In the genomic region with DNA sequence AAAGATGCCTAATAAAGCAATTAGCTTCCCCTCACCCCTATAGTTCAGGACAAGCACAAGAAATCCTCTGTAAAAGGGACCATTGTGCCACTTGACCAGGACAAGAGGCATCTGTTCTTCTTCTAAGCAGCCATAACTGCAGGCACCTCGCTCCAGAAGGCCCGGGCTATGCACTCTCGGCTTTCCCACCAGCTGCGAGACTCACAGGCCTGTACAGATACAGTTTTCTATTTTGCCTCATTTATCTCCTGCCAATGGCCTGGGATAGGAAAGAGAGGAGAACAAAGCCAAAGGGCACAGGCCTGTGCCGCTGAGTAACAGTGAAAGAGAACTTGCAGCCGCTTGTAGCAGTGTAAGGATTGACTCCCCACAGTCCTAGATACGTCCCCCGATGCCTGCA, we compare ENCODE assay signal across 20 mouse cellular contexts. TPM values are rescaled to one million over a fixed set of nuclear protein-coding genes. Genes with fewer than 3 reads are reported as not detected.
DNase-seq lines count a peak whose midpoint lies in the region; ATAC-seq and TF ChIP-seq lines count a peak whose summit lies in the region.
"Had no signal": no experiment of that assay in that cellular context is flagged by ENCODE, and none has a peak within 500 bp of the region (broad histone marks: within the 10 kb centered on the region; RNA-seq: fewer than 3 reads in every experiment).

No protein-coding gene starts in this region.

- H3K4me1 ChIP-seq in lung, postnatal 0 days (ENCODE audit: insufficient read depth, low read depth, low read length), result no peaks in the 10 kb centered on the region
- H3K4me1 ChIP-seq: embryonic facial prominence, embryonic 15.5 days; forebrain, embryonic 13.5 days; limb, embryonic 10.5 days; liver, embryonic 15.5 days had no signal

- H3K27ac ChIP-seq in lung, postnatal 0 days (ENCODE audit: low read length), result no peak overlapping the region
- H3K27ac ChIP-seq: embryonic facial prominence, embryonic 15.5 days; forebrain, embryonic 13.5 days; limb, embryonic 10.5 days; liver, embryonic 15.5 days; midbrain, embryonic 10.5 days had no signal

- peak; percentile 74 for ATAC-seq in lung, postnatal 0 days
- ATAC-seq: forebrain, embryonic 13.5 days had no signal

- peak; percentile 88 for DNase-seq in heart, adult 11 months
- no peak for DNase-seq in heart, postnatal 4 days
- DNase-seq in retina, postnatal 1 day, result peak; percentile 28
- no peak for DNase-seq in retina, embryonic 14.5 days (ENCODE audit: low spot score)
- peak; percentile 60 for DNase-seq in lung, postnatal 0 days (ENCODE audit: low spot score)
- DNase-seq in left cerebral cortex, postnatal 10 days (ENCODE audit: extremely low spot score in 1 of 2, low spot score in 2 of 2), result no peak
- no peak for DNase-seq in kidney, postnatal 4 days
- DNase-seq in adrenal gland, adult 2 months, result no peak
- DNase-seq: adrenal gland, postnatal 10 days; B cell, adult 2 months; cerebellum, postnatal 14 days; gastrocnemius, postnatal 10 days; heart, postnatal 36 days; spleen, adult 18-20 months had no signal

- H3K27me3 ChIP-seq in lung, postnatal 0 days (replicated peaks; ENCODE audit: insufficient read depth, low read length), result no peaks in the 10 kb centered on the region
- H3K27me3 ChIP-seq: embryonic facial prominence, embryonic 15.5 days; forebrain, embryonic 13.5 days; liver, embryonic 15.5 days had no signal

- no peak overlapping the region for H3K4me2 ChIP-seq in lung, postnatal 0 days (replicated peaks; ENCODE audit: low read depth, low read length)
- H3K4me2 ChIP-seq: embryonic facial prominence, embryonic 15.5 days; forebrain, embryonic 13.5 days; heart, embryonic 11.5 days; liver, embryonic 15.5 days had no signal

- H3K36me3 ChIP-seq in lung, postnatal 0 days (ENCODE audit: insufficient read depth, low read length), result no peaks in the 10 kb centered on the region
- H3K36me3 ChIP-seq: embryonic facial prominence, embryonic 15.5 days; limb, embryonic 10.5 days; liver, embryonic 15.5 days; midbrain, embryonic 10.5 days had no signal

- no peaks in the 10 kb centered on the region for H3K9me3 ChIP-seq in lung, postnatal 0 days (ENCODE audit: low read length)
- H3K9me3 ChIP-seq: embryonic facial prominence, embryonic 15.5 days; forebrain, embryonic 13.5 days; limb, embryonic 10.5 days; liver, embryonic 15.5 days; midbrain, embryonic 10.5 days had no signal

- intact Hi-C loops in left cerebral cortex, postnatal 10 days (cut with DNase I), result no loop called here

- H3K4me3 ChIP-seq in lung, postnatal 0 days (ENCODE audit: low read depth, low read length), result no peak overlapping the region
- H3K4me3 ChIP-seq: embryonic facial prominence, embryonic 15.5 days; forebrain, embryonic 13.5 days; limb, embryonic 10.5 days; liver, embryonic 15.5 days; midbrain, embryonic 10.5 days had no signal

- no peak for TF ChIP-seq EP300 in lung, postnatal 0 days (IDR thresholded peaks at IDR 0.05)

- H3K9ac ChIP-seq in lung, postnatal 0 days (replicated peaks; ENCODE audit: low read depth), result no peak overlapping the region
- H3K9ac ChIP-seq: embryonic facial prominence, embryonic 15.5 days; forebrain, embryonic 13.5 days; liver, embryonic 15.5 days had no signal

- TF ChIP-seq CTCF in lung, postnatal 0 days (IDR thresholded peaks at IDR 0.05), result no peak

- WGBS in lung, postnatal 0 days, result 60% methylated on average over 8 of the region's 8 CpGs

RNA-seq across cellular contexts. Expression of gene Thbs2, which starts 20.7 kb away (rescaled TPM):
- 10 to 100 TPM; 66.5 to 74.1 TPM for total RNA-seq in heart, postnatal 4 days (2021)
- 5.1 and 5.4 TPM in 2 replicates for polyA plus RNA-seq in lung, postnatal 0 days (2015; fragmentation: Nextera tagmentation; extraction: Ambion mirVana)
- 1 to 10 TPM; 7.5 to 7.9 TPM for total RNA-seq in left cerebral cortex, postnatal 10 days (2021)
- 1 to 10 TPM; 2.5 to 3.9 TPM for total RNA-seq in adrenal gland, adult 2 months (2021)
- 1.6 and 2.0 TPM in 2 replicates for polyA plus RNA-seq in adrenal gland, adult 2 months (2012; rRNA removed)

Comparison
In these comparisons a context has a peak if more than half of its experiments do, and no peak if none do; other contexts are left out.
1. DNase-seq: peak in heart, adult 11 months (single experiment), retina, postnatal 1 day (single experiment) and lung, postnatal 0 days (single experiment); none in heart, postnatal 4 days (single experiment), retina, embryonic 14.5 days (single experiment), left cerebral cortex, postnatal 10 days (0 of 2), kidney, postnatal 4 days (0 of 2) and adrenal gland, adult 2 months (single experiment).
2. RNA of gene Thbs2, which starts 20.7 kb away (total RNA-seq): 66.5 to 74.1 TPM in heart, postnatal 4 days; 7.5 to 7.9 TPM in left cerebral cortex, postnatal 10 days and 2.5 to 3.9 TPM in adrenal gland, adult 2 months; every median in the first group is over 4 times any median in the second.